Comparison of ENCODE assay signal across 13 mouse cellular contexts in the genomic region with DNA sequence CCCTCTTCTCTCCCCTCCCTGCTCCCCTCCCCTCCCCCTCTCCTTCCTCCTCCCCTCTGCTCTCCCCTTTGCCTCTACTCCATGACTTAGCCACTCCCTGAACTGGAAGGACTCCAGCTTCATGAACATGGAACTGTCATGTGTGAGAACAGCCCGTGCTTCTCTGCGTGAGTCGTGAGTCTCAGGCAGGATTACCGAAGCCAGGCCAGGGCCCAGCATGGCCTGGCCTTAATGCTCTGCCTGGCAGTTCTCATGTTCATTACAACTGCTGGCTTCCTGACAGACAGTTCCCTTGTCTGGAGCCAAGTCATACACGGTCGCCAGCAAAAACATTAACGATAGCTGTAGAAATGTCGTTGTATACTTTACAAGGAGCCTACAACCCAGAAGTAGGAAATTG.
DNase-seq lines count a peak whose midpoint lies in the region; ATAC-seq lines count a peak whose summit lies in the region.
"Had no signal": no experiment of that assay in that cellular context is flagged by ENCODE, and none has a peak within 500 bp of the region (broad histone marks: within the 10 kb centered on the region; RNA-seq: fewer than 3 reads in every experiment).

No protein-coding gene starts in this region.

- H3K9me3 ChIP-seq in hindbrain, embryonic 14.5 days (ENCODE audit: control insufficient read depth, low read length): no peaks in the 10 kb centered on the region
- H3K9me3 ChIP-seq in hindbrain, embryonic 10.5 days: no peaks in the 10 kb centered on the region
- no peaks in the 10 kb centered on the region for H3K9me3 ChIP-seq in midbrain, embryonic 14.5 days (ENCODE audit: control insufficient read depth, low read length)
- H3K9me3 ChIP-seq in midbrain, embryonic 13.5 days: no peaks in the 10 kb centered on the region
- no peaks in the 10 kb centered on the region for H3K9me3 ChIP-seq in stomach, embryonic 16.5 days (replicated peaks; ENCODE audit: control insufficient read depth, low read length)
- H3K9me3 ChIP-seq: embryonic facial prominence, embryonic 13.5 days; midbrain, embryonic 15.5 days; neural tube, embryonic 15.5 days had no signal

- H3K9ac ChIP-seq in hindbrain, embryonic 14.5 days: no peak overlapping the region
- H3K9ac ChIP-seq in midbrain, embryonic 14.5 days (replicated peaks; ENCODE audit: low read length): no peak overlapping the region
- H3K9ac ChIP-seq in midbrain, embryonic 13.5 days (replicated peaks): no peak overlapping the region
- no peak overlapping the region for H3K9ac ChIP-seq in stomach, embryonic 16.5 days (ENCODE audit: low read length)
- H3K9ac ChIP-seq: embryonic facial prominence, embryonic 13.5 days; liver, embryonic 13.5 days; midbrain, embryonic 15.5 days; neural tube, embryonic 15.5 days had no signal

- ATAC-seq in hindbrain, embryonic 14.5 days (ENCODE audit: low FRiP score): no peak
- ATAC-seq in midbrain, embryonic 14.5 days (ENCODE audit: low FRiP score, low TSS enrichment): no peak
- ATAC-seq in midbrain, embryonic 13.5 days: no peak
- ATAC-seq in stomach, embryonic 16.5 days (ENCODE audit: insufficient read depth, low FRiP score): peak; percentile 44; the same call in 1 of the 2 replicates
- ATAC-seq: midbrain, embryonic 15.5 days had no signal

- peak; percentile 37 for DNase-seq in hindbrain, embryonic 14.5 days (ENCODE audit: low spot score)
- DNase-seq in hindbrain, embryonic 10.5 days (ENCODE audit: low spot score): no peak
- peak; percentile 18 for DNase-seq in midbrain, embryonic 14.5 days
- DNase-seq in cerebellum, postnatal 14 days: peak; percentile 90 to 92
- no peak for DNase-seq in spleen, postnatal 14 days (ENCODE audit: low spot score in 2 of 2)
- DNase-seq: liver, embryonic 13.5 days; spleen, adult 18-20 months; thymus, postnatal 14 days had no signal

- no peaks in the 10 kb centered on the region for H3K36me3 ChIP-seq in hindbrain, embryonic 14.5 days (replicated peaks; ENCODE audit: control insufficient read depth, insufficient read depth)
- no peaks in the 10 kb centered on the region for H3K36me3 ChIP-seq in hindbrain, embryonic 10.5 days
- H3K36me3 ChIP-seq in midbrain, embryonic 14.5 days (ENCODE audit: control insufficient read depth, insufficient read depth, low read length): no peaks in the 10 kb centered on the region
- H3K36me3 ChIP-seq in midbrain, embryonic 13.5 days: no peaks in the 10 kb centered on the region
- no peaks in the 10 kb centered on the region for H3K36me3 ChIP-seq in stomach, embryonic 16.5 days (ENCODE audit: control insufficient read depth, insufficient read depth, low read length)
- H3K36me3 ChIP-seq: embryonic facial prominence, embryonic 13.5 days; liver, embryonic 13.5 days; midbrain, embryonic 15.5 days; neural tube, embryonic 15.5 days had no signal

- H3K27ac ChIP-seq in hindbrain, embryonic 14.5 days: no peak overlapping the region
- H3K27ac ChIP-seq in hindbrain, embryonic 10.5 days: no peak overlapping the region
- no peak overlapping the region for H3K27ac ChIP-seq in midbrain, embryonic 14.5 days (replicated peaks; ENCODE audit: low read depth, low read length)
- no peak overlapping the region for H3K27ac ChIP-seq in midbrain, embryonic 13.5 days
- H3K27ac ChIP-seq in stomach, embryonic 16.5 days (ENCODE audit: low read length): no peak overlapping the region
- H3K27ac ChIP-seq: embryonic facial prominence, embryonic 13.5 days; liver, embryonic 13.5 days; midbrain, embryonic 15.5 days; neural tube, embryonic 15.5 days had no signal

- no peak overlapping the region for H3K4me2 ChIP-seq in hindbrain, embryonic 14.5 days (replicated peaks)
- H3K4me2 ChIP-seq in midbrain, embryonic 14.5 days (ENCODE audit: low read length): no peak overlapping the region
- H3K4me2 ChIP-seq in midbrain, embryonic 13.5 days (replicated peaks): no peak overlapping the region
- H3K4me2 ChIP-seq in stomach, embryonic 16.5 days (ENCODE audit: low read depth, low read length): no peak overlapping the region
- H3K4me2 ChIP-seq: embryonic facial prominence, embryonic 13.5 days; liver, embryonic 13.5 days; midbrain, embryonic 15.5 days; neural tube, embryonic 15.5 days had no signal

- no peak overlapping the region for H3K4me3 ChIP-seq in hindbrain, embryonic 14.5 days (replicated peaks; ENCODE audit: low read length)
- H3K4me3 ChIP-seq in hindbrain, embryonic 10.5 days: no peak overlapping the region
- H3K4me3 ChIP-seq in midbrain, embryonic 14.5 days (replicated peaks; ENCODE audit: low read depth, low read length): no peak overlapping the region
- no peak overlapping the region for H3K4me3 ChIP-seq in midbrain, embryonic 13.5 days (replicated peaks)
- no peak overlapping the region for H3K4me3 ChIP-seq in stomach, embryonic 16.5 days (replicated peaks; ENCODE audit: low read length)
- H3K4me3 ChIP-seq: embryonic facial prominence, embryonic 13.5 days; liver, embryonic 13.5 days; midbrain, embryonic 15.5 days; neural tube, embryonic 15.5 days had no signal

- WGBS in hindbrain, embryonic 14.5 days: 85% methylated on average over 8 of the region's 8 CpGs
- 95% methylated on average over 8 of the region's 8 CpGs for WGBS in hindbrain, embryonic 10.5 days
- WGBS in midbrain, embryonic 14.5 days: 89% methylated on average over 8 of the region's 8 CpGs
- 90% methylated on average over 8 of the region's 8 CpGs for WGBS in midbrain, embryonic 13.5 days
- 54% methylated on average over 8 of the region's 8 CpGs for WGBS in stomach, embryonic 16.5 days

- no peaks in the 10 kb centered on the region for H3K4me1 ChIP-seq in hindbrain, embryonic 14.5 days (replicated peaks; ENCODE audit: control insufficient read depth, insufficient read depth, low read length)
- H3K4me1 ChIP-seq in hindbrain, embryonic 10.5 days (replicated peaks): no peaks in the 10 kb centered on the region
- no peaks in the 10 kb centered on the region for H3K4me1 ChIP-seq in midbrain, embryonic 14.5 days (ENCODE audit: control insufficient read depth, insufficient read depth, low read length)
- no peaks in the 10 kb centered on the region for H3K4me1 ChIP-seq in midbrain, embryonic 13.5 days (replicated peaks)
- H3K4me1 ChIP-seq in stomach, embryonic 16.5 days (ENCODE audit: control insufficient read depth, insufficient read depth, low read length): no peaks in the 10 kb centered on the region
- H3K4me1 ChIP-seq: embryonic facial prominence, embryonic 13.5 days; liver, embryonic 13.5 days; midbrain, embryonic 15.5 days had no signal

- no peaks in the 10 kb centered on the region for H3K27me3 ChIP-seq in hindbrain, embryonic 14.5 days (ENCODE audit: control insufficient read depth, insufficient read depth, low read length)
- H3K27me3 ChIP-seq in hindbrain, embryonic 10.5 days (ENCODE audit: insufficient read depth, poor library complexity, severe bottlenecking): no peaks in the 10 kb centered on the region
- H3K27me3 ChIP-seq in midbrain, embryonic 14.5 days (ENCODE audit: control insufficient read depth, insufficient read depth, low read length): no peaks in the 10 kb centered on the region
- no peaks in the 10 kb centered on the region for H3K27me3 ChIP-seq in midbrain, embryonic 13.5 days
- H3K27me3 ChIP-seq in stomach, embryonic 16.5 days (ENCODE audit: control insufficient read depth, insufficient read depth, low read length): no peaks in the 10 kb centered on the region
- H3K27me3 ChIP-seq: embryonic facial prominence, embryonic 13.5 days; liver, embryonic 13.5 days; midbrain, embryonic 15.5 days; neural tube, embryonic 15.5 days had no signal

Comparison
In these comparisons a context has a peak if more than half of its experiments do, and no peak if none do; other contexts are left out.
1. DNase-seq: peak in hindbrain, embryonic 14.5 days (single experiment), midbrain, embryonic 14.5 days (single experiment) and cerebellum, postnatal 14 days (2 of 2); none in hindbrain, embryonic 10.5 days (single experiment) and spleen, postnatal 14 days (0 of 2).